ENCODE assay signal across 23 mouse cellular contexts in genomic region chr5:123969216-123969615, GRCm38 (mm10). TPM values are rescaled to one million over a fixed set of nuclear protein-coding genes. Genes with fewer than 3 reads are reported as not detected.
DNase-seq lines count a peak whose midpoint lies in the region; ATAC-seq lines count a peak whose summit lies in the region.
"Had no signal": no experiment of that assay in that cellular context is flagged by ENCODE, and none has a peak within 500 bp of the region (broad histone marks: within the 10 kb centered on the region; RNA-seq: fewer than 3 reads in every experiment).

No protein-coding gene starts in this region.

- H3K4me1 ChIP-seq in kidney, embryonic 15.5 days, result peaks cover 14% of the 10 kb centered on the region
- H3K4me1 ChIP-seq in intestine, embryonic 16.5 days (ENCODE audit: control insufficient read depth, insufficient read depth, low read length), result peaks cover 14% of the 10 kb centered on the region; the same call in 1 of the 2 replicates
- H3K4me1 ChIP-seq in midbrain, embryonic 11.5 days (ENCODE audit: control insufficient read depth, insufficient read depth, low read length), result peaks cover 4% of the 10 kb centered on the region

- no peak overlapping the region for H3K9ac ChIP-seq in kidney, embryonic 15.5 days
- 0 out of 2 replicates have a peak overlapping the region, but pooled peaks have one; percentile 29 for H3K9ac ChIP-seq in intestine, embryonic 16.5 days (ENCODE audit: low read depth, low read length)
- H3K9ac ChIP-seq in midbrain, embryonic 11.5 days (ENCODE audit: low read length), result no peak overlapping the region
- H3K9ac ChIP-seq: embryonic facial prominence, embryonic 15.5 days; heart, embryonic 13.5 days; hindbrain, embryonic 12.5 days had no signal

- H3K27ac ChIP-seq in kidney, embryonic 15.5 days, result no peak overlapping the region
- peak overlapping the region; percentile 80 for H3K27ac ChIP-seq in intestine, embryonic 16.5 days (ENCODE audit: low read length)
- H3K27ac ChIP-seq in midbrain, embryonic 11.5 days (ENCODE audit: low read depth, low read length), result no peak overlapping the region
- H3K27ac ChIP-seq: embryonic facial prominence, embryonic 15.5 days; forebrain, embryonic 10.5 days; gastrocnemius, adult 2 months; heart, embryonic 13.5 days; hindbrain, embryonic 12.5 days had no signal

- ATAC-seq in kidney, embryonic 15.5 days (replicated peaks; ENCODE audit: low FRiP score), result no peak
- ATAC-seq in intestine, embryonic 16.5 days, result peak; percentile 17; the same call in 1 of the 2 replicates
- no peak for ATAC-seq in midbrain, embryonic 11.5 days (ENCODE audit: low FRiP score)
- ATAC-seq: forebrain, embryonic 14.5 days had no signal

- no peak overlapping the region for H3K4me2 ChIP-seq in kidney, embryonic 15.5 days
- H3K4me2 ChIP-seq in intestine, embryonic 16.5 days (ENCODE audit: low read depth, low read length), result no peak overlapping the region; the same call in 1 of the 2 replicates
- H3K4me2 ChIP-seq in midbrain, embryonic 11.5 days, result no peak overlapping the region
- H3K4me2 ChIP-seq: embryonic facial prominence, embryonic 15.5 days; heart, embryonic 13.5 days; hindbrain, embryonic 12.5 days had no signal

- peak; percentile 75 for DNase-seq in kidney, adult 11 months
- peak; percentile 61 for DNase-seq in kidney, postnatal 10 days
- peak; percentile 41 to 55 for DNase-seq in kidney, postnatal 4 days
- DNase-seq in midbrain, embryonic 11.5 days (ENCODE audit: low spot score, missing footprints), result no peak
- no peak for DNase-seq in cerebellum, postnatal 10 days
- DNase-seq in cerebellum, postnatal 25 days, result no peak
- DNase-seq: adrenal gland, postnatal 10 days; cerebellum, adult 11 months; cerebellum, adult 8-10 months; embryo, embryonic 11 days; gastrocnemius, adult 2 months; gastrocnemius, postnatal 25 days; heart, postnatal 4 days had no signal

- no peaks in the 10 kb centered on the region for H3K36me3 ChIP-seq in kidney, embryonic 15.5 days
- no peaks in the 10 kb centered on the region for H3K36me3 ChIP-seq in intestine, embryonic 16.5 days (ENCODE audit: control insufficient read depth, insufficient read depth, low read length)
- no peaks in the 10 kb centered on the region for H3K36me3 ChIP-seq in midbrain, embryonic 11.5 days (ENCODE audit: control insufficient read depth, insufficient read depth, low read length)
- H3K36me3 ChIP-seq: embryonic facial prominence, embryonic 15.5 days; forebrain, embryonic 10.5 days; heart, embryonic 13.5 days; hindbrain, embryonic 12.5 days had no signal

- no peaks in the 10 kb centered on the region for H3K9me3 ChIP-seq in kidney, embryonic 15.5 days (replicated peaks)
- no peaks in the 10 kb centered on the region for H3K9me3 ChIP-seq in intestine, embryonic 16.5 days (ENCODE audit: control insufficient read depth, low read length)
- H3K9me3 ChIP-seq in midbrain, embryonic 11.5 days (ENCODE audit: control insufficient read depth, low read length), result no peaks in the 10 kb centered on the region
- H3K9me3 ChIP-seq: embryonic facial prominence, embryonic 15.5 days; forebrain, embryonic 10.5 days; heart, embryonic 13.5 days; hindbrain, embryonic 12.5 days had no signal

- no peaks in the 10 kb centered on the region; the same call in 1 of the 2 replicates for H3K27me3 ChIP-seq in kidney, embryonic 15.5 days
- H3K27me3 ChIP-seq in intestine, embryonic 16.5 days (replicated peaks; ENCODE audit: control insufficient read depth, insufficient read depth, low read length), result no peaks in the 10 kb centered on the region
- peaks cover 7% of the 10 kb centered on the region; the same call in 1 of the 2 replicates for H3K27me3 ChIP-seq in midbrain, embryonic 11.5 days (ENCODE audit: control insufficient read depth, insufficient read depth, low read length)

- WGBS in kidney, embryonic 15.5 days, result 62% methylated on average over 8 of the region's 8 CpGs
- 49% methylated on average over 8 of the region's 8 CpGs for WGBS in intestine, embryonic 16.5 days
- 73% methylated on average over 8 of the region's 8 CpGs for WGBS in midbrain, embryonic 11.5 days

- no peak overlapping the region for H3K4me3 ChIP-seq in kidney, embryonic 15.5 days (replicated peaks)
- no peak overlapping the region for H3K4me3 ChIP-seq in intestine, embryonic 16.5 days (ENCODE audit: low read length)
- no peak overlapping the region for H3K4me3 ChIP-seq in midbrain, embryonic 11.5 days (ENCODE audit: low read depth, low read length)
- H3K4me3 ChIP-seq: embryonic facial prominence, embryonic 15.5 days; erythroblast, embryonic 14.5 days; forebrain, embryonic 10.5 days; gastrocnemius, adult 2 months; heart, embryonic 13.5 days; hindbrain, embryonic 12.5 days had no signal

RNA-seq across cellular contexts. Expression of gene Hip1r, which starts 4.2 kb away (rescaled TPM):
- polyA plus RNA-seq in kidney, embryonic 15.5 days (2015; fragmentation: Nextera tagmentation; extraction: Ambion mirVana), result 18.2 and 20.0 TPM in 2 replicates
- polyA plus RNA-seq in intestine, embryonic 16.5 days (2015; fragmentation: Nextera tagmentation; extraction: Ambion mirVana), result 33.8 and 34.8 TPM in 2 replicates
- 4.6 and 5.2 TPM in 2 replicates for polyA plus RNA-seq in midbrain, embryonic 11.5 days (2014; fragmentation: Nextera tagmentation; extraction: Ambion mirVana)

RNA-seq across cellular contexts. Expression of gene Ccdc62, which starts 38.7 kb away (rescaled TPM):
- polyA plus RNA-seq in kidney, embryonic 15.5 days (2015; fragmentation: Nextera tagmentation; extraction: Ambion mirVana), result 6.0 and 6.9 TPM in 2 replicates
- polyA plus RNA-seq in intestine, embryonic 16.5 days (2015; fragmentation: Nextera tagmentation; extraction: Ambion mirVana), result 5.1 and 5.2 TPM in 2 replicates
- 4.6 and 5.4 TPM in 2 replicates for polyA plus RNA-seq in midbrain, embryonic 11.5 days (2014; fragmentation: Nextera tagmentation; extraction: Ambion mirVana)

RNA-seq across cellular contexts. Expression of gene Gm43518, which starts 42.0 kb away (rescaled TPM):
- 1.7 and 2.9 TPM in 2 replicates for polyA plus RNA-seq in kidney, embryonic 15.5 days (2015; fragmentation: Nextera tagmentation; extraction: Ambion mirVana)
- polyA plus RNA-seq in intestine, embryonic 16.5 days (2015; fragmentation: Nextera tagmentation; extraction: Ambion mirVana), result 1.2 and 2.8 TPM in 2 replicates
- 0.58 and 0.78 TPM in 2 replicates for polyA plus RNA-seq in midbrain, embryonic 11.5 days (2014; fragmentation: Nextera tagmentation; extraction: Ambion mirVana)
- polyA plus RNA-seq: C2C12; embryonic facial prominence, embryonic 11.5 days; erythroblast, embryonic 14.5 days had no signal

Comparison
In these comparisons a context has a peak if more than half of its experiments do, and no peak if none do; other contexts are left out.
1. DNase-seq: peak in kidney, adult 11 months (single experiment), kidney, postnatal 10 days (single experiment) and kidney, postnatal 4 days (2 of 2); none in midbrain, embryonic 11.5 days (single experiment), cerebellum, postnatal 10 days (0 of 2) and cerebellum, postnatal 25 days (0 of 2).